Mouse (Mus musculus) testis, adult 2 months (tissue): Measurements from ENCODE around the gene Vti1a.

Source experiments
- CTCF ChIP-seq: fragments of 200-500 bp; IDR thresholded peaks from 2 replicates; pipeline ENCODE4 v1.5.1; 2012; ENCODE audit warnings: low read depth, mild to moderate bottlenecking, inconsistent platforms, low read length, moderate library complexity; ENCODE audit not compliant: control insufficient read depth, insufficient read depth, insufficient replicate concordance
- POLR2A ChIP-seq: fragments of 200-500 bp; IDR thresholded peaks from 2 replicates; pipeline ENCODE4 v1.6.1; 2012; ENCODE audit warnings: low read depth, mild to moderate bottlenecking, inconsistent platforms, low read length, moderate library complexity; ENCODE audit not compliant: control insufficient read depth

DNA sequence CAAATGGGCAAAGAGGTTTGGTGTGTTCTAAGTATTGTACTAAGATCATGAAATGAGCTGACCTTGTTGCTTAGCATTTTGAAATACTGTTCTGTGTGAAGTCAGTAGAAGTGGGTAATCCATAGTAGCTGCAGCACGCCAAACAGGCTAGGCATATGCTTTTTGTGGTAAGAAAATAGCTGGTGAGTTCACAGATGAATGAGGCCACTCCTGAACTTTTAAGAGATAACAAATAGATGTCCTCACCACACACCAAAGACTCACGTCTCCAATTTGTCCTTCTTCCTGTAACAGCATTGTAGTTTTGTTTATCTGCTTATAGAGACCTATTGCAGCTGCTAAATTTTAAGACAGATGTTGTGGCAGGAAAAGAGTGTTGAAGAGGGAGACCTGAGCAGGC, 62.8 kb downstream of the Vti1a start:
- TF ChIP-seq POLR2A, result no peak
- TF ChIP-seq CTCF, result no peak
